Mouse (Mus musculus) liver, adult 2 months (tissue): ENCODE measurements around the gene Olfr646. TPM values are rescaled to one million over a fixed set of nuclear protein-coding genes. Genes with fewer than 3 reads are reported as not detected.

Experiments used
- DNase-seq: peaks from one replicate; pipeline ENCODE4 v3.0.0-alpha.2; 2011; ENCODE audit warnings: low read depth, low spot score; ENCODE audit errors: extremely low read depth
- H3K27ac ChIP-seq: fragments of 200-500 bp; replicated peaks from 2 replicates; pipeline ENCODE4 v1.5.1; 2012; ENCODE audit warnings: low read depth, mild to moderate bottlenecking, control low read depth, inconsistent platforms, low read length; ENCODE audit not compliant: insufficient read depth
- H3K27me3 ChIP-seq: fragments of 200-500 bp; 2 replicates; pipeline ENCODE4 v1.6.1; 2012; ENCODE audit warnings: mild to moderate bottlenecking, moderate library complexity, low read length, inconsistent platforms; ENCODE audit not compliant: control insufficient read depth, insufficient read depth
- H3K36me3 ChIP-seq: fragments of 200-500 bp; 2 replicates; pipeline ENCODE4 v1.6.1; 2012; ENCODE audit warnings: low read length, inconsistent platforms; ENCODE audit not compliant: control insufficient read depth, insufficient read depth
- H3K4me1 ChIP-seq: fragments of 200-500 bp; 2 replicates; pipeline ENCODE4 v1.6.1; 2011; ENCODE audit warnings: low read length; ENCODE audit not compliant: control insufficient read depth, insufficient read depth
- H3K4me3 ChIP-seq: fragments of 200-500 bp; 2 replicates; pipeline ENCODE4 v1.5.1; 2011; ENCODE audit warnings: low read depth, mild to moderate bottlenecking, control low read depth, low read length, moderate library complexity; ENCODE audit not compliant: insufficient read depth
- H3K79me2 ChIP-seq: fragments of 200-500 bp; 2 replicates; pipeline ENCODE4 v1.6.1; 2012; ENCODE audit warnings: inconsistent platforms, mild to moderate bottlenecking, low read length, moderate library complexity; ENCODE audit not compliant: control insufficient read depth, insufficient read depth
- H3K9ac ChIP-seq: fragments of 200-500 bp; 2 replicates; pipeline ENCODE4 v1.6.1; 2012; ENCODE audit warnings: low read depth, mild to moderate bottlenecking, control low read depth, inconsistent platforms, low read length
- CTCF ChIP-seq: fragments of 200-500 bp; IDR thresholded peaks from 2 replicates; pipeline ENCODE4 v1.5.1; 2011; ENCODE audit warnings: low read depth, low read length, control low read depth
- POLR2A ChIP-seq: fragments of 200-500 bp; IDR thresholded peaks from 2 replicates; pipeline ENCODE4 v1.6.1; 2011; ENCODE audit warnings: low read length, control low read depth; ENCODE audit not compliant: insufficient read depth; ENCODE audit errors: extremely low read depth
- WGBS: fragments of 180-500 bp; shearing (Covaris S2); methylation state at CpG from one replicate; pipeline ENCODE4 v1.1.7; 2018; 5-methylcytosine and 5-hydroxymethylcytosine counted together
- polyA plus RNA-seq: library from polyadenylated mRNA; depleted of rRNA; stranded (reverse); fragments of >200 nt; gene quantifications from 2 replicates; pipeline ENCODE4 v1.2.3, GENCODE M21; 2012; rRNA removed
- total RNA-seq: library from RNA; depleted of rRNA; stranded (reverse); fragments of >200 nt; gene quantifications from 2 replicates; pipeline ENCODE4 v1.2.3, GENCODE M21; 2014; rRNA removed

Olfr646 gene
- total RNA-seq (not detected in 2 replicates), polyA plus RNA-seq (not detected in 2 replicates)

GRCm38 (mm10) chr7:104104757-104104972 is at the start of gene Olfr646:
Olfr646 (plus strand) TSS chr7:104104873.
- H3K27ac ChIP-seq, result no peak within 1 kb of the TSS

DNA sequence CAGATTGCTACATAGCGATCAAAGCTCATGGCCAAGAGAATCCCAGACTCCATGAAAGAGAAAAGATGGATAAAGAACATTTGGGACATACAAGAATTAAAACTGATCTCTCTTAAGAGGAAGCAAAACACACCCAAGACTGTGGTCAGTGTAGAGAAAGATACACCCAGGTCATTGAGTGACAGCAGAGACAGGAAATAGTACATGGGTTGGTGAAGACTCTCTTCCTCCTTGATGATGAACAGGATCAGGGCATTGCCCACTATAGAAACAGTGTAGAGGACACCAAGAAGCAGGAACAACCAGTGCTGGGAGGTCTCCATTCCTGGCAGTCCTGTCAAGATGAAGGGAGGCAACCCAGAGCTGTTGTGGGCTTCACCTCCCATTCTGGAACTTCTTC is 45.5 kb upstream of the Olfr646 start:
- H3K36me3 ChIP-seq, result no peaks in the 10 kb centered on the region
- H3K4me1 ChIP-seq, result no peaks in the 10 kb centered on the region
- H3K79me2 ChIP-seq, result no peaks in the 10 kb centered on the region
- no peak overlapping the region for H3K9ac ChIP-seq
- 88% methylated on average over 1 of the region's 1 CpGs for WGBS
- H3K4me3 ChIP-seq, result no peak overlapping the region
- H3K27me3 ChIP-seq, result no peaks in the 10 kb centered on the region
- DNase-seq, result no peak
- TF ChIP-seq CTCF (no peak), POLR2A (no peak)
- H3K27ac ChIP-seq, result no peak overlapping the region

More at GRCm38 (mm10) chr7:104104757-104104972, at the start of gene Olfr646:
- TF ChIP-seq CTCF (no peak), POLR2A (no peak)
- Histone ChIP-seq H3K36me3 (no peaks in the 10 kb centered on the region), H3K27me3 (no peaks in the 10 kb centered on the region), H3K4me3 (no peak within 1 kb of the TSS), H3K9ac (no peak within 1 kb of the TSS), H3K4me1 (no peaks in the 10 kb centered on the region), H3K79me2 (no peaks in the 10 kb centered on the region)
- DNase-seq, result no peak

DNA sequence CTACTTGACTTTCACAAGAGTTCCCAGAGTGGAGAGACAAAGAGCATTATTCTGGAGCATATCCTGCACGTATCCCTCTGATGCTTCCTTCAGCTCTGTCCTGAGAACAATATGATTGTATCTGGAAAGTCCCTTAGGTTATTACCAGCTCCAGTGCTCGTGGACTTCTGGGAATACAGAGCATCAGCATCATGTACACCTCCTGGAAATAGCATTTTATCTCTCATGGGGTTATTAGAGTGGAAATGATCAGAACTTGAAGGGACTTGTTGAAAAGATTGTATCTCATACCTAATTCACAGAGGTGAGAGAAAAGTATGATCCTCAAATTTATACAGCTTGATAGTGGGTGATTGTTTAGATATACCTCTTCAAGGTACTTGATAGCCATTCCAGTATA is 43.3 kb upstream of the Olfr646 start, which contains the start of gene 4930516K23Rik:
4930516K23Rik (minus strand) TSS at position 101 of the 400 bp plus-strand sequence.
- no peaks in the 10 kb centered on the region for H3K79me2 ChIP-seq
- no peaks in the 10 kb centered on the region for H3K27me3 ChIP-seq
- H3K9ac ChIP-seq, result no peak within 1 kb of the TSS
- WGBS, result 40% methylated on average over 2 of the region's 2 CpGs
- H3K4me1 ChIP-seq, result no peaks in the 10 kb centered on the region
- no peaks in the 10 kb centered on the region for H3K36me3 ChIP-seq
- no peak for DNase-seq
- TF ChIP-seq CTCF, result no peak
- TF ChIP-seq POLR2A, result no peak
- H3K27ac ChIP-seq, result no peak within 1 kb of the TSS
- H3K4me3 ChIP-seq, result no peak within 1 kb of the TSS

DNA sequence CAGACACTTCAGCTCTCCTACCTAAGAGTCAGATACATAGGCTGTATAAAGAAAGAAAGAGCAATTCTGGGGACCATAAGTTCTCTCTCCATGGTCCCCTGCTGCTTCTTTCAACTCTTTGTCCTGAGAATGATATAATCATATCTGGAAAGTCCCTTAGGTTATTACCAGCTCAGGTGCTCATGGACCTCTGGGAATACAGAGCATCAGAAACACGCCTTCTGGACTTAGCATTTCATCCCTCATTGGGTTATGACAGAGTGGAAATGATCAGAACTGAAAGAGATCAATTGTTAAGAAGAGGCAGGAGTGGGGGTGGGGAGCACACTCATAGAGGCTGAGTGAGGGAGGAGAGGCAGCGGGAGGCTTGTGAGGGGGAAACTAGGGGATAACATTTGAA is 32.9 kb upstream of the Olfr646 start, which contains the start of gene Olfr644:
Olfr644 (minus strand) TSS at position 101 of the 400 bp plus-strand sequence.
- WGBS, result 61% methylated on average over 2 of the region's 2 CpGs
- Histone ChIP-seq H3K4me1 (no peaks in the 10 kb centered on the region), H3K9ac (no peak within 1 kb of the TSS), H3K4me3 (no peak within 1 kb of the TSS), H3K79me2 (no peaks in the 10 kb centered on the region), H3K27me3 (no peaks in the 10 kb centered on the region), H3K27ac (no peak within 1 kb of the TSS), H3K36me3 (no peaks in the 10 kb centered on the region)
- TF ChIP-seq CTCF (no peak), POLR2A (no peak)
- no peak for DNase-seq

- no peak within 1 kb of the TSS for H3K9ac ChIP-seq
- no peaks in the 10 kb centered on the region for H3K4me1 ChIP-seq
- no peak for TF ChIP-seq CTCF
- no peak for TF ChIP-seq POLR2A
- H3K27ac ChIP-seq, result no peak within 1 kb of the TSS
- H3K79me2 ChIP-seq, result no peaks in the 10 kb centered on the region
- no peak within 1 kb of the TSS for H3K4me3 ChIP-seq
- no peak for DNase-seq
- H3K36me3 ChIP-seq, result no peaks in the 10 kb centered on the region
- 73% methylated on average over 1 of the region's 1 CpGs for WGBS
- no peaks in the 10 kb centered on the region for H3K27me3 ChIP-seq
Measured at GRCm38 (mm10) chr7:104085365-104085764, 19.3 kb upstream of the Olfr646 start, which contains the start of gene Olfr645. Olfr645 (minus strand) TSS chr7:104085465.

DNA sequence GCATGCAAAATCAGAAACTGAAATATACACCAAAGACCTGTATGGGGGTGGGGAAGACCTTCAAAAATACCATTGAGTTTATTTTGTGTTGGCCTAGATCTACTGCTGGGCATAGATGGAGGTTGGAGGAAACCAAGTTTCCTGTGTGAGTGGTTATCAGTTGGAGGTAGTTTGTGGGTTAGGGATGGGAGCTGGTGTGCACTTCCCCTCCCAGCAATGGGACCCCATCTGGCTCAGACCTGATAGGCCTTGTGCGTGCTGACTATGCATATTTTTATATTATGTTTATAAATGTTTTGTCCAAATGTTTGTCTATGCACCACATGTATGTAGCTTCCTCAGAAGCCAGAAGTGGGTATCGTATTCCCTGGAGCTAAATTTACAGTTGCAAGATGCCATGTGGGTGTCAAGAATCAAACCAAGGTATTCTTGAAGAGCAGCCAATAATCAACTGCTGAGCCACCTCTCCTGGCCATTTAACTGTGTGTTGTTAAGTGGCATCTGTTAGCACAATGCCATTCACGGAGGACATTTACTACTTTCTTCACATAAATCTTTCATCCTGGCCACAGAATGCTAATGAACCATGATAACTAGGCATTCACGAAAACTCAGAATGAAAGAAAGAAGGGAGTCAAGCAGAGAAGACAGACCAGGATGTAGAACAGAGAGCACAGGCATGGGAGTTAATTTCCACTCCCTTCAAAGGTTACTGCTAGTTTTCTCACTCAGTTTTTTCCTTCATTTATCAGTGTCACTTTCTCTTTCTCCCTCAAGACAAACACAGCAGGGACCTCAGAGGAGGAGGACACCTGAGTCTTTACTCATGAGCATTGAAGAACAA is 538 bp upstream of the Olfr646 start:
- WGBS, result 67% methylated on average over 4 of the region's 4 CpGs
- Histone ChIP-seq H3K27me3 (no peaks in the 10 kb centered on the region), H3K36me3 (no peaks in the 10 kb centered on the region), H3K79me2 (no peaks in the 10 kb centered on the region), H3K9ac (no peak overlapping the region), H3K4me1 (no peaks in the 10 kb centered on the region), H3K27ac (no peak overlapping the region), H3K4me3 (no peak overlapping the region)
- DNase-seq, result no peak
- TF ChIP-seq CTCF, result no peak
- TF ChIP-seq POLR2A, result no peak
